Mouse (Mus musculus): ENCODE measurements around the gene Mrm3.

DNA sequence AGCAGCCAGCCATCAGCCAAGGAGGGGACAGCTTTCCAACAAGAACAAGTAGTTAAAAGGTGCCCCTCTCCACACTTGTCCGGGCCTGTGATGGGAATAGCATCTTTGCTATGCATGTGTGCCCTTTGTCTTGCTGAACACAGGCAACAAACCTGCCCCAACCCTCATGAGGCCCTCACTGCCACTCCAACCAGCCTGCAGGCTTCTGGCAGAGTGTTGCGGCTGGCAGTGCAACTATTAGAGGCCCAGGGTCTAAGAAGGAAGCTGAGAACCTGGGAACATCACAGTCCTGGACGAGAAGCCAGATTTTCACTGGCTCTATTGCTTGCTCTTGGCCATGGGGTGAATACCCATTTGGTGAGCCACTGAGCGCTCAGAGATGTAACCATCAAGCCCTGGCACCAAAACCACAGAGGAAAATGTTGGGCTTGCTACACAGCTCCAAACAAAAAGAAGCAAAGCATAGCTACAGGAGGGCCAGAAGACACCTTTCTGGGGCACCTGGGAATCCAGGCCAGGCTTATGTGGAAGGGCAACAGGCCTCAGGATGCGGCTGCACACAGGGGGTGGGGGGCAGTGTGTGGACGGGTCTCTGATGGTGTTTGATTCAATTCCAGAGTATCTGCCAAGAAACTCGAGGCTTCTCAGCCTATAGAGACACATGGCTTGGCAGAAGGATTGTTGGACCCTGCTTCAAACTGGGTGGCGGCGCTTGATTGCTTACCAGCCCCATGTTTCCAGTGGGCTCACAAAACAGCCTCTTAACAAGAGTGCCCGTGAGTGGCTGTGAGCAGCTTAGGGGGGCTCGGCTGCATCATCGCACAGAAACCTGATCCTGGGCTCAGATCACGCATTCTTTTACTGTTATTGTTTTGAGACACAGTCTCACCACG, 35.7 kb downstream of the Mrm3 start:
- TF ChIP-seq POLR2A (IDR thresholded peaks at IDR 0.05; ENCODE audit: low read depth, low read length) (no peak), CTCF (conservative IDR thresholded peaks at IDR 0.05; ENCODE audit: insufficient read depth, insufficient read length, low read depth, low read length) (no peak)
